31 mouse cellular contexts compared by ENCODE assay signal in genomic region chr10:14517909-14518308, GRCm38 (mm10). TPM values are rescaled to one million over a fixed set of nuclear protein-coding genes. Genes with fewer than 3 reads are reported as not detected.
DNase-seq lines count a peak whose midpoint lies in the region; ATAC-seq and TF ChIP-seq lines count a peak whose summit lies in the region.
"Had no signal": no experiment of that assay in that cellular context is flagged by ENCODE, and none has a peak within 500 bp of the region (broad histone marks: within the 10 kb centered on the region; RNA-seq: fewer than 3 reads in every experiment).

No protein-coding gene starts in this region.

- WGBS in forebrain, embryonic 12.5 days: 57% methylated on average over 5 of the region's 5 CpGs
- WGBS in forebrain, postnatal 0 days: 37% methylated on average over 5 of the region's 5 CpGs
- WGBS in lung, embryonic 15.5 days: 19% methylated on average over 5 of the region's 5 CpGs
- 53% methylated on average over 5 of the region's 5 CpGs for WGBS in lung, adult 2 months
- 26% methylated on average over 5 of the region's 5 CpGs for WGBS in neural tube, embryonic 12.5 days
- WGBS in neural tube, embryonic 14.5 days: 20% methylated on average over 5 of the region's 5 CpGs

- no peak overlapping the region for H3K27ac ChIP-seq in forebrain, embryonic 12.5 days
- H3K27ac ChIP-seq in forebrain, postnatal 0 days (ENCODE audit: low read depth, low read length): no peak overlapping the region
- no peak overlapping the region for H3K27ac ChIP-seq in lung, embryonic 15.5 days
- no peak overlapping the region for H3K27ac ChIP-seq in neural tube, embryonic 12.5 days
- H3K27ac ChIP-seq in neural tube, embryonic 14.5 days (ENCODE audit: low read depth, low read length): no peak overlapping the region
- H3K27ac ChIP-seq: embryonic facial prominence, embryonic 12.5 days; forebrain, embryonic 15.5 days; gastrocnemius, adult 2 months; hindbrain, embryonic 13.5 days; liver, embryonic 12.5 days; midbrain, embryonic 12.5 days; stomach, embryonic 15.5 days had no signal

- no peaks in the 10 kb centered on the region for H3K9me3 ChIP-seq in forebrain, embryonic 12.5 days
- H3K9me3 ChIP-seq in forebrain, postnatal 0 days (ENCODE audit: low read length): no peaks in the 10 kb centered on the region
- H3K9me3 ChIP-seq in lung, embryonic 15.5 days: no peaks in the 10 kb centered on the region
- H3K9me3 ChIP-seq in neural tube, embryonic 12.5 days: no peaks in the 10 kb centered on the region
- no peaks in the 10 kb centered on the region for H3K9me3 ChIP-seq in neural tube, embryonic 14.5 days (ENCODE audit: control insufficient read depth, low read length)
- H3K9me3 ChIP-seq: embryonic facial prominence, embryonic 12.5 days; forebrain, embryonic 15.5 days; hindbrain, embryonic 13.5 days; liver, embryonic 12.5 days; midbrain, embryonic 12.5 days; stomach, embryonic 15.5 days had no signal

- no peak overlapping the region for H3K9ac ChIP-seq in forebrain, embryonic 12.5 days
- no peak overlapping the region for H3K9ac ChIP-seq in forebrain, postnatal 0 days
- no peak overlapping the region for H3K9ac ChIP-seq in lung, embryonic 15.5 days
- H3K9ac ChIP-seq in neural tube, embryonic 12.5 days: no peak overlapping the region
- no peak overlapping the region for H3K9ac ChIP-seq in neural tube, embryonic 14.5 days (replicated peaks; ENCODE audit: low read depth, low read length)
- H3K9ac ChIP-seq: embryonic facial prominence, embryonic 12.5 days; forebrain, embryonic 15.5 days; hindbrain, embryonic 13.5 days; liver, embryonic 12.5 days; liver, postnatal 0 days; midbrain, embryonic 12.5 days; stomach, embryonic 15.5 days had no signal

- H3K36me3 ChIP-seq in forebrain, embryonic 12.5 days (replicated peaks): no peaks in the 10 kb centered on the region
- H3K36me3 ChIP-seq in forebrain, postnatal 0 days (ENCODE audit: insufficient read depth): no peaks in the 10 kb centered on the region
- no peaks in the 10 kb centered on the region for H3K36me3 ChIP-seq in lung, embryonic 15.5 days
- no peaks in the 10 kb centered on the region for H3K36me3 ChIP-seq in neural tube, embryonic 12.5 days
- no peaks in the 10 kb centered on the region for H3K36me3 ChIP-seq in neural tube, embryonic 14.5 days (ENCODE audit: control insufficient read depth, insufficient read depth, low read length)
- H3K36me3 ChIP-seq: embryonic facial prominence, embryonic 12.5 days; forebrain, embryonic 15.5 days; hindbrain, embryonic 13.5 days; liver, embryonic 12.5 days; midbrain, embryonic 12.5 days; stomach, embryonic 15.5 days had no signal

- H3K4me1 ChIP-seq in forebrain, embryonic 12.5 days: no peaks in the 10 kb centered on the region
- no peaks in the 10 kb centered on the region for H3K4me1 ChIP-seq in forebrain, postnatal 0 days (ENCODE audit: insufficient read depth)
- peaks cover 15% of the 10 kb centered on the region for H3K4me1 ChIP-seq in lung, embryonic 15.5 days
- H3K4me1 ChIP-seq in lung, adult 2 months (ENCODE audit: control insufficient read depth, insufficient read depth, low read length): no peaks in the 10 kb centered on the region
- H3K4me1 ChIP-seq in neural tube, embryonic 12.5 days: no peaks in the 10 kb centered on the region
- no peaks in the 10 kb centered on the region for H3K4me1 ChIP-seq in neural tube, embryonic 14.5 days (ENCODE audit: control insufficient read depth, insufficient read depth, low read length)
- H3K4me1 ChIP-seq: embryonic facial prominence, embryonic 12.5 days; forebrain, embryonic 15.5 days; liver, embryonic 12.5 days; midbrain, embryonic 12.5 days; stomach, embryonic 15.5 days had no signal

- no peak for TF ChIP-seq POLR2A in lung, adult 2 months (IDR thresholded peaks at IDR 0.05; ENCODE audit: borderline replicate concordance, extremely low read depth, low read depth, low read length)

- H3K4me2 ChIP-seq in forebrain, embryonic 12.5 days: no peak overlapping the region
- H3K4me2 ChIP-seq in forebrain, postnatal 0 days (ENCODE audit: low read depth): no peak overlapping the region
- no peak overlapping the region for H3K4me2 ChIP-seq in lung, embryonic 15.5 days
- no peak overlapping the region for H3K4me2 ChIP-seq in neural tube, embryonic 12.5 days (replicated peaks)
- H3K4me2 ChIP-seq in neural tube, embryonic 14.5 days (ENCODE audit: low read depth, low read length): no peak overlapping the region
- H3K4me2 ChIP-seq: embryonic facial prominence, embryonic 12.5 days; forebrain, embryonic 15.5 days; heart, embryonic 11.5 days; hindbrain, embryonic 13.5 days; liver, embryonic 12.5 days; midbrain, embryonic 12.5 days; stomach, embryonic 15.5 days had no signal

- DNase-seq in forebrain, postnatal 0 days: no peak
- no peak for DNase-seq in lung, adult 2 months
- no peak for DNase-seq in neural tube, embryonic 10.5 days (ENCODE audit: extremely low spot score, low spot score)
- no peak for DNase-seq in cerebellum, postnatal 10 days
- DNase-seq: adrenal gland, postnatal 25 days; cerebellum, adult 11-12 months; cerebellum, adult 9-11 months; gastrocnemius, adult 2 months; gastrocnemius, postnatal 36 days; heart, adult 18-20 months; heart, postnatal 36 days; kidney, adult 9 months; kidney, postnatal 4 days; layer of hippocampus, postnatal 36 days; left cerebral cortex, postnatal 4 days; liver, postnatal 0 days; right cerebral cortex, postnatal 14 days; thymus, postnatal 14 days had no signal

- TF ChIP-seq CTCF in forebrain, postnatal 0 days (IDR thresholded peaks at IDR 0.05; ENCODE audit: low read depth): no peak
- TF ChIP-seq CTCF in lung, adult 2 months (IDR thresholded peaks at IDR 0.05; ENCODE audit: insufficient read depth, low read length): no peak

- H3K4me3 ChIP-seq in forebrain, embryonic 12.5 days (replicated peaks): no peak overlapping the region
- H3K4me3 ChIP-seq in forebrain, postnatal 0 days (ENCODE audit: low read depth, low read length): no peak overlapping the region
- H3K4me3 ChIP-seq in lung, embryonic 15.5 days: no peak overlapping the region
- no peak overlapping the region for H3K4me3 ChIP-seq in lung, adult 2 months (replicated peaks; ENCODE audit: extremely low read depth, low read depth, low read length)
- H3K4me3 ChIP-seq in neural tube, embryonic 12.5 days: no peak overlapping the region
- no peak overlapping the region for H3K4me3 ChIP-seq in neural tube, embryonic 14.5 days (ENCODE audit: low read depth, low read length)
- H3K4me3 ChIP-seq: embryonic facial prominence, embryonic 12.5 days; forebrain, embryonic 15.5 days; gastrocnemius, adult 2 months; hindbrain, embryonic 13.5 days; liver, embryonic 12.5 days; midbrain, embryonic 12.5 days; myocyte; stomach, embryonic 15.5 days had no signal

- H3K27me3 ChIP-seq in forebrain, embryonic 12.5 days: no peaks in the 10 kb centered on the region
- H3K27me3 ChIP-seq in forebrain, postnatal 0 days (ENCODE audit: insufficient read depth, low read length): no peaks in the 10 kb centered on the region
- H3K27me3 ChIP-seq in lung, embryonic 15.5 days: no peaks in the 10 kb centered on the region
- H3K27me3 ChIP-seq in neural tube, embryonic 12.5 days (replicated peaks): no peaks in the 10 kb centered on the region
- H3K27me3 ChIP-seq in neural tube, embryonic 14.5 days (ENCODE audit: control insufficient read depth, insufficient read depth, low read length): no peaks in the 10 kb centered on the region
- H3K27me3 ChIP-seq: embryonic facial prominence, embryonic 12.5 days; forebrain, embryonic 15.5 days; hindbrain, embryonic 13.5 days; liver, embryonic 12.5 days; midbrain, embryonic 12.5 days; stomach, embryonic 15.5 days had no signal

- ATAC-seq in forebrain, embryonic 12.5 days (ENCODE audit: low FRiP score): 0 out of 2 replicates have a peak, but pooled peaks have one; percentile 20
- no peak for ATAC-seq in forebrain, postnatal 0 days
- ATAC-seq in lung, embryonic 15.5 days (ENCODE audit: borderline replicate concordance, extremely low read depth, low FRiP score, low TSS enrichment): peak; percentile 80; the same call in 1 of the 2 replicates
- ATAC-seq in neural tube, embryonic 12.5 days (ENCODE audit: low FRiP score, low read depth): peak; percentile 81
- peak; percentile 88; the same call in 1 of the 2 replicates for ATAC-seq in neural tube, embryonic 14.5 days (ENCODE audit: low read depth)
- ATAC-seq: forebrain, embryonic 15.5 days; intestine, postnatal 0 days; liver, embryonic 12.5 days; liver, postnatal 0 days had no signal

RNA-seq across cellular contexts. Expression of gene Adgrg6, which starts 27.6 kb away (rescaled TPM):
- 1.7 and 2.8 TPM in 2 replicates for polyA plus RNA-seq in forebrain, embryonic 12.5 days (2016; fragmentation: Nextera tagmentation; extraction: Ambion mirVana)
- 1.6 and 1.8 TPM in 2 replicates for total RNA-seq in forebrain, postnatal 0 days (2014; rRNA removed)
- 0.44 and 0.59 TPM in 2 replicates for polyA plus RNA-seq in forebrain, postnatal 0 days (2015; fragmentation: Nextera tagmentation; extraction: Ambion mirVana)
- 23.4 and 23.7 TPM in 2 replicates for polyA plus RNA-seq in lung, embryonic 15.5 days (2015; fragmentation: Nextera tagmentation; extraction: Ambion mirVana)
- polyA plus RNA-seq in lung, adult 2 months (2012; rRNA removed): 22.0 and 25.7 TPM in 2 replicates
- 6.8 and 6.9 TPM in 2 replicates for polyA plus RNA-seq in neural tube, embryonic 12.5 days (2016; fragmentation: Nextera tagmentation; extraction: Ambion mirVana)
- 1.2 and 5.0 TPM in 2 replicates for polyA plus RNA-seq in neural tube, embryonic 14.5 days (2014; fragmentation: Nextera tagmentation; extraction: Ambion mirVana)
